Mouse (Mus musculus) forebrain, embryonic 14.5 days (tissue): Measurements from ENCODE around the gene Gcnt3. TPM values are rescaled to one million over a fixed set of nuclear protein-coding genes. Genes with fewer than 3 reads are reported as not detected.

Experiments used
- ATAC-seq: fragments of 200-750 bp; cut with Nextera tagmentation; 2 replicates; pipeline ENCODE4 v1.8.0; 2017; ENCODE audit warnings: mild to moderate bottlenecking, moderate library complexity
- DNase-seq: peaks from one replicate; pipeline ENCODE4 v3.0.0-alpha.2; 2015; ENCODE audit warnings: low spot score
- H3K27ac ChIP-seq: fragments of 300-500 bp; sonication (generic); 2 replicates; pipeline ENCODE4 v1.5.1; 2014; ENCODE audit warnings: low read depth, mild to moderate bottlenecking, control low read depth, low read length, moderate library complexity
- H3K27me3 ChIP-seq: fragments of 300-500 bp; sonication (generic); replicated peaks from 2 replicates; pipeline ENCODE4 v1.6.1; 2014; ENCODE audit warnings: low read length, control low read depth, mixed read lengths; ENCODE audit not compliant: control insufficient read depth, insufficient read depth
- H3K36me3 ChIP-seq: fragments of 300-500 bp; sonication (generic); 2 replicates; pipeline ENCODE4 v1.6.1; 2014; ENCODE audit warnings: low read length, control low read depth; ENCODE audit not compliant: control insufficient read depth, insufficient read depth
- H3K4me1 ChIP-seq: fragments of 300-500 bp; sonication (generic); 2 replicates; pipeline ENCODE4 v1.6.1; 2014; ENCODE audit warnings: antibody characterized with exemption, low read length, control low read depth; ENCODE audit not compliant: control insufficient read depth, insufficient read depth
- H3K4me2 ChIP-seq: fragments of 300-500 bp; sonication (generic); 2 replicates; pipeline ENCODE4 v1.6.1; 2014; ENCODE audit warnings: mild to moderate bottlenecking, control low read depth, low read length
- H3K4me3 ChIP-seq: fragments of 300-500 bp; sonication (generic); 2 replicates; pipeline ENCODE4 v1.5.1; 2014; ENCODE audit warnings: low read depth, low read length, control low read depth
- H3K9ac ChIP-seq: fragments of 300-500 bp; sonication (generic); 2 replicates; pipeline ENCODE4 v1.6.1; 2014; ENCODE audit warnings: mild to moderate bottlenecking, low read length, control low read depth, moderate library complexity
- H3K9me3 ChIP-seq: fragments of 300-500 bp; sonication (generic); replicated peaks from 2 replicates; pipeline ENCODE4 v1.6.1; 2016; ENCODE audit warnings: low read length, control low read depth, mixed read lengths; ENCODE audit not compliant: control insufficient read depth
- WGBS: fragments of 180-500 bp; shearing (Covaris S2); extraction: QIAGEN DNeasy Blood & Tissue Kit; methylation state at CpG from one replicate; pipeline ENCODE4 v1.1.7; 2014; 5-methylcytosine and 5-hydroxymethylcytosine counted together
- polyA plus RNA-seq: library from polyadenylated mRNA; unstranded; fragments of >200 nt; fragmentation: Nextera tagmentation; extraction: Ambion mirVana; gene quantifications from 2 replicates; pipeline ENCODE4 v1.2.1, GENCODE M21; 2014

The Gcnt3 gene
- polyA plus RNA-seq, 1 experiment from 2014 or later: not detected

DNA sequence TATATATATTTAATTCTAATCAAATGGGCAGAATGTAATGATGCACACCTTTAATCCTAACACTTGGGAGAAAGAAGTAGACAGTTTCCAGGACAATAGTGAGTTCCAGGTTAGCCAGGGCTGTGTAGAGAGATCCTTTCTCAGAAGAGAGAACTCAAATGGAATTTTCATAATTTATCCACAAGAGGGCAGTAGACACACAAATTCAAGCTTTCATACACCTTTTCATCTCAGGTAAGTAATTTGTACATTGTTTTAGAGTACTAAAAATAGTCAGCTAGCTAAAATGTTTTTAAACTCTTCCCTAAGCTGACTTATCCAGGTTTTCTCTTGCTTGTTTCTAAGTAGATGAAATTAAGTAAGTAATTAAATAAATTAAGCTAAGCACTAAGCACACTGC, 19.0 kb downstream of the Gcnt3 start:
- Histone ChIP-seq H3K4me3 (no peak overlapping the region), H3K9me3 (no peaks in the 10 kb centered on the region), H3K27ac (no peak overlapping the region), H3K4me2 (no peak overlapping the region), H3K4me1 (peaks cover under 1% of the 10 kb centered on the region), H3K9ac (no peak overlapping the region), H3K27me3 (no peaks in the 10 kb centered on the region), H3K36me3 (peaks cover 31% of the 10 kb centered on the region)
- ATAC-seq (no peak), DNase-seq (peak; percentile 60)

- Histone ChIP-seq H3K4me3 (no peak overlapping the region), H3K9me3 (no peaks in the 10 kb centered on the region)
- ATAC-seq: no peak
Observed at GRCm38 (mm10) chr9:70015632-70016031, 22.3 kb downstream of the Gcnt3 start.

DNA sequence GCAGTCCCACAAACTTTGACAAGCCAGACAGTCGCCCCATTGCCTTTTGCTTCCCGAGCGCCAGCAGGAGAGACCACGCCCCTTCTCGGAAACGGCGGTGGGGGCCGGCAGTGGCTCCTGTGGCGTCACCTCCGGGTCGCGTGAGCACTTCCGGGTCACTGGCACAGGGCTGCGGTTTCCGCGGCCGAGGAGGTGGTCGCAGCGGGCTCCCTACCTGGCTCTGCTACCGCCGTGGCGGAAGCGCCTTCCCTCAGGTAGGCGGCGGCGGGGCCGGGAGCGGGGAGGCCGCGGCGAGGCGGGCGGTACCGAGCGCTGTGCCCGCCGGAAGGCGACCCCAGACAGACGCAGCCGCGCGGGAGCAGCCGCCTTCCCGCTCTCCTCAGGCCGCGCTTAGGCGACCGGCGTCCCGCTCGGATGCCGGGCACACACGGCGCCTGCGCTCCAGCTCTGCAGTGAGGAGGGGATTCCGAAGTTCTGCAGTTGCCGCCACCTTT, 25.4 kb downstream of the Gcnt3 start, which contains the start of gene Gtf2a2:
Gene Gtf2a2, plus strand, starts transcription at position 143 of the 494 bp plus-strand sequence.
- Histone ChIP-seq H3K27ac (peak within 1 kb of the TSS; percentile 84), H3K4me3 (peak within 1 kb of the TSS; percentile 81), H3K4me2 (peak within 1 kb of the TSS; percentile 76), H3K27me3 (no peaks in the 10 kb centered on the region), H3K9me3 (no peaks in the 10 kb centered on the region), H3K9ac (peak within 1 kb of the TSS; percentile 92), H3K36me3 (peaks cover 42% of the 10 kb centered on the region), H3K4me1 (peaks cover 9% of the 10 kb centered on the region)
- DNase-seq (peak; percentile 96), ATAC-seq (peak; percentile 98)
- WGBS: under 1% methylated on average over 57 of the region's 57 CpGs

More at GRCm38 (mm10) chr9:70015632-70016031, 22.3 kb downstream of the Gcnt3 start:
- no peak overlapping the region for H3K27ac ChIP-seq
- DNase-seq: no peak
- H3K36me3 ChIP-seq: peaks cover 23% of the 10 kb centered on the region
- H3K4me1 ChIP-seq: peaks cover 9% of the 10 kb centered on the region
- no peaks in the 10 kb centered on the region for H3K27me3 ChIP-seq
- no peak overlapping the region for H3K4me2 ChIP-seq
- WGBS: 80% methylated on average over 2 of the region's 2 CpGs
- H3K9ac ChIP-seq: no peak overlapping the region

- WGBS: 62% methylated on average over 14 of the region's 14 CpGs
- ATAC-seq: peak; percentile 35
- peak overlapping the region; percentile 81 for H3K4me3 ChIP-seq
Observed at GRCm38 (mm10) chr9:70011537-70012407, 26.1 kb downstream of the Gcnt3 start.

GRCm38 (mm10) chr9:70010781-70011473, 27.0 kb downstream of the Gcnt3 start:
- H3K27me3 ChIP-seq: no peaks in the 10 kb centered on the region
- ATAC-seq: no peak
- H3K36me3 ChIP-seq: peaks cover 43% of the 10 kb centered on the region
- H3K4me3 ChIP-seq: no peak overlapping the region
- no peak overlapping the region for H3K27ac ChIP-seq
- H3K9me3 ChIP-seq: no peaks in the 10 kb centered on the region
- DNase-seq: no peak
- 92% methylated on average over 5 of the region's 5 CpGs for WGBS
- H3K4me1 ChIP-seq: peaks cover 9% of the 10 kb centered on the region
- H3K4me2 ChIP-seq: no peak overlapping the region
- no peak overlapping the region for H3K9ac ChIP-seq

More at GRCm38 (mm10) chr9:70011537-70012407, 26.1 kb downstream of the Gcnt3 start:
- no peak for DNase-seq
- H3K4me1 ChIP-seq: peaks cover 9% of the 10 kb centered on the region
- no peaks in the 10 kb centered on the region for H3K9me3 ChIP-seq
- H3K27ac ChIP-seq: peak overlapping the region; percentile 49
- no peaks in the 10 kb centered on the region for H3K27me3 ChIP-seq
- peaks cover 40% of the 10 kb centered on the region for H3K36me3 ChIP-seq
- H3K9ac ChIP-seq: peak overlapping the region; percentile 92
- peak overlapping the region; percentile 76 for H3K4me2 ChIP-seq

GRCm38 (mm10) chr9:70009754-70010304, 28.1 kb downstream of the Gcnt3 start:
- 92% methylated on average over 8 of the region's 8 CpGs for WGBS
- peaks cover 51% of the 10 kb centered on the region for H3K36me3 ChIP-seq
- H3K4me3 ChIP-seq: no peak overlapping the region
- H3K27me3 ChIP-seq: no peaks in the 10 kb centered on the region
- H3K4me1 ChIP-seq: peaks cover 9% of the 10 kb centered on the region
- ATAC-seq (no peak), DNase-seq (no peak)
- H3K9ac ChIP-seq: no peak overlapping the region
- H3K4me2 ChIP-seq: no peak overlapping the region
- H3K27ac ChIP-seq: no peak overlapping the region
- H3K9me3 ChIP-seq: no peaks in the 10 kb centered on the region

GRCm38 (mm10) chr9:70007506-70008248, 30.2 kb downstream of the Gcnt3 start:
- Histone ChIP-seq H3K4me2 (no peak overlapping the region), H3K4me1 (no peaks in the 10 kb centered on the region), H3K27me3 (no peaks in the 10 kb centered on the region), H3K4me3 (no peak overlapping the region), H3K36me3 (peaks cover 69% of the 10 kb centered on the region), H3K9ac (no peak overlapping the region), H3K9me3 (no peaks in the 10 kb centered on the region), H3K27ac (no peak overlapping the region)
- ATAC-seq: no peak
- WGBS: 91% methylated on average over 14 of the region's 14 CpGs
- DNase-seq: no peak

GRCm38 (mm10) chr9:70006984-70007383, 30.9 kb downstream of the Gcnt3 start:
- Histone ChIP-seq H3K9me3 (no peaks in the 10 kb centered on the region), H3K27ac (no peak overlapping the region), H3K9ac (no peak overlapping the region), H3K4me2 (no peak overlapping the region), H3K4me1 (no peaks in the 10 kb centered on the region), H3K36me3 (peaks cover 76% of the 10 kb centered on the region), H3K27me3 (no peaks in the 10 kb centered on the region), H3K4me3 (no peak overlapping the region)
- ATAC-seq: no peak
- 90% methylated on average over 5 of the region's 5 CpGs for WGBS
- DNase-seq: no peak
